Mouse (Mus musculus) left cerebral cortex, adult 2 months (tissue): ENCODE measurements at regions not wholly inside any gene's neighbourhood (a gene's known extent, or its start where the extent isn't known, plus 50 kb on each side); places are given as distances from the start of the nearest gene placed in this dataset.

Experiments
- DNase-seq, 2 experiments: peaks; one replicate each; pipeline ENCODE4 v3.0.0; 2021 to 2022; ENCODE audit warnings: low spot score in 2 of 2, mixed read lengths in 1 of 2; ENCODE audit errors: extremely low spot score in 1 of 2
- H3K27ac ChIP-seq: fragments of 200-600 bp; 2 replicates; pipeline ENCODE4 v1.8.1; 2022
- H3K4me3 ChIP-seq: fragments of 200-600 bp; 2 replicates; pipeline ENCODE4 v1.8.1; 2022
- CTCF ChIP-seq: fragments of 200-600 bp; IDR thresholded peaks from 2 replicates; pipeline ENCODE4 v1.8.1; 2022; ENCODE audit warnings: antibody characterized with exemption, mild to moderate bottlenecking, moderate library complexity
- intact Hi-C: fragments of 180-260 bp; cut with DNase I; formaldehyde crosslinking; loops from one replicate; pipeline ENCODE4 v1.15.1; 2025

DNA sequence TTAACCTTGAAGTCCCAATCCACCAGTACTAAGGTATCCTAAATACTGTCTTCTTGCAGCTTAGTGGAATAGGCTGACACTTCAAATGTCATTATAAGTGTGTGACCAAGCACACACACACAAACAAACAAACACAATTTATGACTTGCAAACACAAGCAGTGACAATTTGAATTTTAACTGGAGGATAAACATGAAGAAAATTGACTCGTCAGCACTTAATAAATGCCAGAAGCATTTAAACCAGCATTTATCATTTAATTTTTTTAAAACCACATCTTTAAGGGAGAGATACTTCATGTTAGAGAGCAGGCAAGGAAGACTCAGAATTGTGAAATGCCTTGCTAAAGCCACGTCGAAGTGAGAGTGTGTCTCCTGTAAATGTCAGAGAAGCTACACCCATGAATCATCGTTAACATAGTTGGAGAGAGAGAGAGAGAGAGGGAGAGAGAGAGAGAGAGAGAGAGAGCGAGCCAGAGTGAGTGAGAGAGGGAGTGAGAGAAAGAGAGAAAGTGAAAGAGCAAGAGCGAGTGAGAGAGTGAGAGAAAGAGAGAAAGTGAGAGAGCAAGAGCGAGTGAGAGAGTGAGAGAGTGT is 149.4 kb upstream of the Cdkn2b start:
- no peak overlapping the region for H3K4me3 ChIP-seq
- intact Hi-C loops: no loop called here
- TF ChIP-seq CTCF: no peak
- H3K27ac ChIP-seq: no peak overlapping the region
- DNase-seq: no peak

DNA sequence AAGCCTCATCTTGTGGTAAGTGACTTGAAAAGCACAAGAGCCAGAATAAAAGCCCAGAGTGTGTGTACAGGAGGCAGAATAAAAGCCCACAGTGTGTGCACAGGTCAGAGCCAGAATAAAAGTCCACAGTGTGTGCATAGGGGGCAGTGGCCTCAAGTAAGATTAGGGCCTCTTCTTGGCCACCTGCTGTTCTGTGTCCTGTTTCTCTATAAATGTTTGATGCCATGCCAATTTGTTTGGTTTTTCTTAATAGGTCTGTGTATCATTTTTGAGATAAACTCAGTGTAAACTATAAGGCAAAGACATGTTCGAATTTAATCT is 148.5 kb upstream of the Cdkn2b start:
- H3K4me3 ChIP-seq: no peak overlapping the region
- H3K27ac ChIP-seq: no peak overlapping the region
- DNase-seq: no peak
- no peak for TF ChIP-seq CTCF
- intact Hi-C loops: no loop called here

DNA sequence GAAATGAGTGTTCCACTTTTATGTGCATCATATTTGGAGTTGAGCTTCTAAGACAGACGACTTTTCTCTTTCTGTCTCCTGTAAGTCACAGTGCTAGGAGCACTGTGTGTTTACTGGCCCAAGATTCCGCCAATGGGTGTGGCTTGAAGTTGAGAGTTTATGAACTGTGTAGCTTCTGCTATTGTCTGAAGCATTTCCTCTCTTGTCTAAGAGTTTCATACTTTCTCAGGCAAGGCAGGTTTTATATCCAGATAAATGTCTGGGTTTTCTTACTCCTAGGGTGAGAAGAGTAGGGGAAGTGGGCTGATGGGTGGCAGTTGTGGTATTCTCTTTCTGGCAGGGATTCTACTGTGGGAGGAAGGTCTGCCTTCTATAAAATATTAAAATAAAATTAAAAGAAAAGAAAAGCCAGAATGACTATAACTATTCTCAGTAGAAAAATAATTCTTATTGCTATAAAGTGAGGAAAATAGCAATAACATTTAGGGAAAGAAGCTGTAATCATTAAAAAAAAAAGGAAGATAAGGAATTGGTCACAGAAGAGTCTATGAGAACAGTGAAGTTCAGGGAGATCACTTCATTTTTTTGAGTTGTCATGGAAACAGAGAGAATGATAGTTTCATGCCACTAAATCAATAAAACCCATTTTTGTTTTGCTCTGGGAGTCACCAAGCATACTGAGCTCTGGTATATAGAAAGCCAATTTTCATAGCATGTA is 147.9 kb upstream of the Cdkn2b start:
- Histone ChIP-seq H3K4me3 (no peak overlapping the region), H3K27ac (no peak overlapping the region)
- no peak for DNase-seq
- no peak for TF ChIP-seq CTCF
- intact Hi-C loops: no loop called here

DNA sequence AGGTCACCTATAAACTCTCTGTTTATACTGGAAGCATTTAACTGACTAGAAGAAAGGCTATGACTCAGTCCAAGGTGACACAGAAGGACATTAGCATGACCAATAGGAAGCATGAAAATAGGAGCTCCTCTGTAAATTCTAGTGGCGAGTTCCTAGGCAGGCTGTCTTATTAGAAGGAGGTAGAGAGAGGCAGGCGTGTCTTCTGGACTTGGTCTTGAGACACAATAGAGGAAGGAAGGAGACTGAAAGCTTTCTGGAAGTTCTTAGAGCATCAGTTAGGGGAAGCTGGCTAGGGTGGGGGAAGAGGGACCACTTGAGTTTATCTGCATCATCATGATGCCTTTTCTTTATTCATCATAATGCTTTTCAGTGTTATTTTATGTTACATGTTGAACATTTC is 147.0 kb upstream of the Cdkn2b start:
- H3K4me3 ChIP-seq: no peak overlapping the region
- no peak for DNase-seq
- intact Hi-C loops: no loop called here
- no peak for TF ChIP-seq CTCF
- H3K27ac ChIP-seq: no peak overlapping the region

DNA sequence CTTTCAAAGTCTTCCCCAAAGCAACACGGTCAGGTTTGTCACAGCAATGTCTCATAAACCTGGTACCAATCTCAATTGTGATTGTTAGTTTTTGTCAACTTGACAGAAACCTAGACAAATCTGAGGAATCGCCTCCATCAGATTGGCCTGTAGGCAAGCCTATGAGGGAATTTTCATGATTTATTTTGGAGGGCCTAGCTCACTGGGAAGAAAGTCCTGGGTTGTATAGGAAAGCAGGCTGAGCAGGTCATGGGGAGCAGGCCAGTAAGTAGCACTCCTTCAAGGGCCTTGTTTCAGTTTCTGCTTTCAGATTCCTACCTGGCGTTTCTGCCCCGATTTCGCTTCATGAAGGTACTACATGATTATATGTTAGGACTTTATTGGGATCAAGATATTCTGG is 144.1 kb upstream of the Cdkn2b start:
- Histone ChIP-seq H3K4me3 (no peak overlapping the region), H3K27ac (no peak overlapping the region)
- no peak for DNase-seq
- TF ChIP-seq CTCF: no peak
- intact Hi-C loops: no loop called here

DNA sequence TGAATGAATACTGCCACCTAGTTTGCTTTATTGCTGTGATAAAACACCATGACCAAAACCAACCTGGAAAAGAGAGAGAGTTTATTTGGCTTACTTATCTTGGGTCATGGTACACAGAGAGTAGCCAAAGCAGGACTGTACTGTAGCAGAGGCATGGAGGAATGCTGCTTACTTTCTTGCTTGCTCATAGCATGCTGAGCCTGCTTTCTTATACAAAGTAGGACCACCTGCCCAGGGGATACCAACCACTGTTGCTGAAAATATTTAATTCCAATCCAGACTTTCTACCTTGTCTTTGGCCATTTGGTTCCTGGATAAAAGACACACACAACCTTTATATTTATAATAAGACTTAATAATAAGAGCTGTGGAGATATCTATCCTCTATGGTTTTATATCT is 142.2 kb upstream of the Cdkn2b start:
- Histone ChIP-seq H3K4me3 (no peak overlapping the region), H3K27ac (no peak overlapping the region)
- no peak for TF ChIP-seq CTCF
- DNase-seq: no peak
- intact Hi-C loops: no loop called here

- DNase-seq: no peak
- TF ChIP-seq CTCF: no peak
- intact Hi-C loops: no loop called here
- Histone ChIP-seq H3K4me3 (no peak overlapping the region), H3K27ac (no peak overlapping the region)
Observed at GRCm38 (mm10) chr4:89451741-89452140, 140.9 kb upstream of the Cdkn2b start.

DNA sequence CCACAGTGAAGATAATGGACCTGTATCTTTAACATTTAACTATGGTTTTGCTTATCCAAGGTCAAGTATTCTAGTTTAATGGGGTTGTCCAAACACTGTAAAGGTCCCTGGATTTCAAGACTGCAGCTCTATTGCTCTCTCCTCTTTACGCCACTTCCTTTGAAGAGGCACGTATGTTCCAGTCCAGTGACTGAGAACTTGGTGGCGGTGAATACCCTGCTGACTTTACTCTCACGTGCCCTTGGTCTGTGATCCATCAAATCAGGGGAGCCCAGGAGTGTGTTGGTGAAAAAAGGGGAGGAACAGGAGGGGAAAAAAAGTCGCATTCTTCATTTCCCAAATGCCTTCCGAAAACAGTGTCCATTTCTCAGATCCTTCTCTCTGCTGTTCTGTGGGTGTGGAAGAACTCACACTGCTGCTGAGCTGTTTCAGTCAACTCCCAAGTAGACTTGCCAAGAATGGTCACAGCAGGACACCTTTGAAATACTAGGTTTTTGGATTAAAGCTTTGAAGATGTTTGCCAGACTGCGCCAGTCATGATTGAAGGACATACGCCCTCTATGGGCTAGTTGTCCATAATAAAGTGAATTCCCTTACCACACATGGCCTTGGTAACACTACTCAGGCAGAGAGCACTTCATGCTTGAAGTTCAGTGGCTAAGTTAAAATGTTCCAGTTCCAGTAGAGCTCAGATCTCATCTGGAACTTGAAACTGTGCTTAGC is 136.1 kb upstream of the Cdkn2b start:
- intact Hi-C loops: no loop called here
- Histone ChIP-seq H3K4me3 (no peak overlapping the region), H3K27ac (no peak overlapping the region)
- DNase-seq: no peak
- TF ChIP-seq CTCF: peak; percentile 38

DNA sequence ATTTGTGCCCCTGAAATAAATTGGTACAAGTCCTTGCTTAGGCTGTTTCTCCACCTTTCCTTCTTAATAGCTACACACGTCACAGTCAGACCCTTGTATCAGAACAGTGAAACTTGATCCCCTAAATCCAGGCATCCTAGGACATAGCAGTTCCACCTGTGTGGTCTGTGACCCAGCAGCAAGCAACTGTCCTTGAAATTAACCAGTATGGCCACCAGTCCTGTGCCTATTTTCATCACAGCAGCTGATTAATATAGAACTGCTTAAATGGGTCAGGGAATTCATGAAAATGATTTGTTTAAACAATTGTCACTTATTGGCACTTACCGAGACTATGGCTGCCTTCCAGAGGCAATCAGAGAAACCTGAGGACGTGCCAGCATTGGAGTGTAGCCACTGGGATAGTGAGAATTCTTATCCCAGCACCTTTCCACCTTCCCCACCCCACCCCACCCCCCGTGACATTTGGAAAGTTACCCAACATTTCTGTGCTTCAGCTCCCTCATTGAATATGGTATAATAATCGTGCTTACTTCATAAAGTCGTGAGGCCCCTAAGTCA is 135.4 kb upstream of the Cdkn2b start:
- H3K4me3 ChIP-seq: no peak overlapping the region
- intact Hi-C loops: no loop called here
- no peak for DNase-seq
- no peak overlapping the region for H3K27ac ChIP-seq
- TF ChIP-seq CTCF: no peak

DNA sequence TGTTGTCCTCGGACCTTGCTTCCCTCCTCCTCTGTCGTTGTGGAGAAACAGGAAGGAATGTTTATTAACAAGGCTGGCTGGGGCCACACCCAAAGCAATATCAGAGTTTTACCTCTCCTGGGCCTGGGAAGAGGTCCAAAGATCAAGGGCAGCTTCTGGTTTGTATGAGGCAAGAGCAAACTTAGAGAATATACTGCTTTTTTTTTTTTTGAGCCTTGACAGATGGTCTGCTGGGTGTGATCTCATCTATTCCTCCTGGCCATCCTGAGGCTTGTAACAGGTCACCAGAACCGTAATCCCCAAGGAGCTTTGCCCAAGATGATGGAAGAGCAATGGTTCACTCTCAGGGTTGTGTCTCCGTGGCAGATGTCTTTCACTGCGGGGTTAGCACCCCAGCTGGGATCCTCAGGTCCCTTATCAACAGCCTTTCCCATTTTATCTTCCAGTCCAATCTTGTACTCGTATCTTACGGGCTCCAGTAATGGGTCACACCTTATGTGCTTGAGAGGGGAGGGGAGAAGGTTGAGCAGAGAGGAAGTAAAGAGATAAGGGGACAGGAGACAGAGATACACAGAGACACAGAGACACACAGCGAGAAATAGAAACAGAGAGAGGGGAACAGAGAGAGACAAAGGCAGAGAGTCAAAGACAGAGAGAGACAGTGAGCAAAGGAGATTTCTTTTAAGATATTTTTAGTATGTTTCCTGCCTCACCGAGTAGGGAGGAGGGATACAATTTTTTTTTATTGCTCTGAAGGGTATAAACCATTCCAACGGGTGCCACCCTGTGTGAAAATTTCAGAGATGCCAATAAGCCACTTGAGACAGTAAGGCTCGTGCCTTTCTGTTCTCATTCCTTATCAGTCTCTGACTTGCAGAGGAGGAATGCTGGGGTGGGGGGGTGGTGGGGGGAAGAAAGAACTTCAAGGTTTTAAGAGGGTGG is 134.6 kb upstream of the Cdkn2b start:
- intact Hi-C loops: no loop called here
- H3K4me3 ChIP-seq: no peak overlapping the region
- TF ChIP-seq CTCF: no peak
- DNase-seq: no peak
- H3K27ac ChIP-seq: peak overlapping the region; percentile 47; the same call in 1 of the 2 replicates

DNA sequence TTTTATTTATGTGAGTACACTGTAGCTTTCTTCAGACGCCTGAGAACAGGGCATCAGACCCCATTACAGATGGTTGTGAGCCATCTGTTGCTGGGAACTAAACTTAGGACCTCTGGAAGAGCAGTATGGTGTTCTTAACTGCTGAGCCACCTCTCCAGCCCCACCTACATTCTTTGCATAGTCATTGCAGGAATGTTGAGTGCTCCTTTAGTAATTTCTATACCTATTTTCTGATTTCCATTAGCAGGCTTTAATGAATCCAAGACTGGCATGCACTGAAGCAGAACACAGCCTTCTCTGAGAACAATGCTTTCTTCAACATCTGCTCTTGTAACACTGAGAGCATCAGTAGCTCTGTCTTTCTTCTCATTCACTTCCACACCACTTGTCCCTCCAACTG is 131.7 kb upstream of the Cdkn2b start:
- Histone ChIP-seq H3K27ac (no peak overlapping the region), H3K4me3 (no peak overlapping the region)
- DNase-seq: no peak
- intact Hi-C loops: no loop called here
- no peak for TF ChIP-seq CTCF

GRCm38 (mm10) chr4:89440821-89441220 is 130.0 kb upstream of the Cdkn2b start:
- DNase-seq: no peak
- TF ChIP-seq CTCF: no peak
- intact Hi-C loops: no loop called here
- Histone ChIP-seq H3K27ac (no peak overlapping the region), H3K4me3 (no peak overlapping the region)
